Mouse (Mus musculus): ENCODE results near the gene Hist1h4j. TPM values are rescaled to one million over a fixed set of nuclear protein-coding genes. Genes with fewer than 3 reads are reported as not detected.
A peak's percentile ranks its signal among the peaks of the same experiment; 100 is the strongest.
"Not testable (repeated sequence)": the region's sequence is repeated elsewhere in the genome, so short reads cannot be mapped to it uniquely, and the experiment has no call there.

Gene Hist1h4j
- 0.97 and 1.7 TPM in 2 replicates for polyA plus RNA-seq (2012; rRNA removed)

- not testable (repeated sequence) for DNase-seq (ENCODE audit: low read depth)
These were observed at the start of gene Hist1h4j for GRCm38 (mm10) chr13:21734906-21735767. Gene Hist1h4j, plus strand, starts transcription at chr13:21735064.

GRCm38 (mm10) chr13:21697811-21698210, 37.1 kb upstream of the Hist1h4j start, which contains the start of gene Olfr1359:
Gene Olfr1359, plus strand, starts transcription at chr13:21698111.
- no peak for DNase-seq (ENCODE audit: low read depth)

- no peak for DNase-seq (ENCODE audit: low read depth)
These were observed 28.2 kb upstream of the Hist1h4j start for GRCm38 (mm10) chr13:21706669-21707068.

GRCm38 (mm10) chr13:21710031-21710711, 24.7 kb upstream of the Hist1h4j start:
- DNase-seq (ENCODE audit: low read depth): no peak

- no peak for DNase-seq (ENCODE audit: low read depth)
These were observed 23.9 kb upstream of the Hist1h4j start for GRCm38 (mm10) chr13:21710821-21711525.

GRCm38 (mm10) chr13:21711698-21712097, 23.2 kb upstream of the Hist1h4j start:
- DNase-seq (ENCODE audit: low read depth): no peak

GRCm38 (mm10) chr13:21714725-21715124, 20.1 kb upstream of the Hist1h4j start:
- DNase-seq (ENCODE audit: low read depth): no peak

GRCm38 (mm10) chr13:21715131-21715863, 19.6 kb upstream of the Hist1h4j start:
- DNase-seq (ENCODE audit: low read depth): no peak

GRCm38 (mm10) chr13:21715864-21716539, 18.9 kb upstream of the Hist1h4j start, which contains the start of the genes Hist1h2bl and Hist1h2ai:
Gene Hist1h2bl, minus strand, starts transcription at chr13:21716143.
Gene Hist1h2ai, plus strand, starts transcription at chr13:21716422.
- not testable (repeated sequence) for DNase-seq (ENCODE audit: low read depth)

- DNase-seq (ENCODE audit: low read depth): not testable (repeated sequence)
These were observed 18.1 kb upstream of the Hist1h4j start for GRCm38 (mm10) chr13:21716540-21717391.

- not testable (repeated sequence) for DNase-seq (ENCODE audit: low read depth)
These were observed 17.2 kb upstream of the Hist1h4j start, which contains the start of gene Hist1h3h for GRCm38 (mm10) chr13:21717397-21718357. Gene Hist1h3h, plus strand, starts transcription at chr13:21717659.

- no peak for DNase-seq (ENCODE audit: low read depth)
These were observed 16.3 kb upstream of the Hist1h4j start for GRCm38 (mm10) chr13:21718381-21719080.

- DNase-seq (ENCODE audit: low read depth): not testable (repeated sequence)
These were observed 13.6 kb upstream of the Hist1h4j start for GRCm38 (mm10) chr13:21721107-21721756.

- peak; percentile 90 for DNase-seq (ENCODE audit: low read depth)
These were observed 13.0 kb upstream of the Hist1h4j start, which contains the start of gene Hist1h2bm for GRCm38 (mm10) chr13:21721757-21722372. Gene Hist1h2bm, plus strand, starts transcription at chr13:21722044.

- no peak for DNase-seq (ENCODE audit: low read depth)
These were observed 12.4 kb upstream of the Hist1h4j start for GRCm38 (mm10) chr13:21722373-21722925.

Measured in gonadal fat pad, adult 2 months (tissue).